Mouse (Mus musculus): Measurements from ENCODE around the gene Rec114. TPM values are rescaled to one million over a fixed set of nuclear protein-coding genes. Genes with fewer than 3 reads are reported as not detected.

The Rec114 gene
- total and polyA plus RNA-seq, 3 experiments: 2.1 TPM; not detected in 2

DNA sequence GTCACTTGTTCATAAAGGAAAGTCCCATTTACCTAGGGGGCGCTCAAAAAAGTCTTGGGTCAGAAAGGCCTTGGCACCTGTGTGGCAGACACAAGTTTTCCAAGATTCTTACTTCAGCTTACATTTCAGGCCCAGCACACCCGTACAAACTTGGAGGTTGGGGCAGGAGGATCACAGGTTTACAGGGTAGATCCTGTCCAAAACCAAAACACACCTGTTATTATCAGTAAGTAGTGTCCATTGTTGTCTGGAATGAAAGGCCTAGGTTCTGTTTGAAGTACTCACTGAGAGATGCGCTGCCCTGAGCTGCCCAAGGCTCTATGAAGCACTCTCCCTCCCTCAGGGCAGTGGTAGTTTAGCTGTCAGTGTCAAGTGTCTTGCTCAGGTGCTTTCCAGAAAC lies 84.4 kb downstream of the Rec114 start:
- TF ChIP-seq CTCF (IDR thresholded peaks at IDR 0.05; ENCODE audit: low read depth, low read length) (no peak), POLR2AphosphoS5 (IDR thresholded peaks at IDR 0.05; ENCODE audit: insufficient replicate concordance, low read depth, low read length) (no peak), GATA1 (IDR thresholded peaks at IDR 0.05; ENCODE audit: borderline replicate concordance, low read length) (no peak), TAL1 (conservative IDR thresholded peaks at IDR 0.05; ENCODE audit: low read depth, low read length) (no peak)
- no peak for DNase-seq (ENCODE audit: low spot score)
- Histone ChIP-seq H3K4me1 (ENCODE audit: insufficient read depth, low read depth, low read length) (peaks cover 80% of the 10 kb centered on the region), H3K36me3 (replicated peaks) (peaks cover 73% of the 10 kb centered on the region), H3K27me3 (ENCODE audit: insufficient read depth, low read length) (no peaks in the 10 kb centered on the region), H3K9me3 (replicated peaks) (no peaks in the 10 kb centered on the region), H3K4me3 (ENCODE audit: low read depth, low read length) (peak overlapping the region; percentile 7; the same call in 1 of the 2 replicates)
- no peak for ATAC-seq (ENCODE audit: extremely low read depth, insufficient number of reproducible peaks, low FRiP score, poor library complexity, severe bottlenecking)

DNA sequence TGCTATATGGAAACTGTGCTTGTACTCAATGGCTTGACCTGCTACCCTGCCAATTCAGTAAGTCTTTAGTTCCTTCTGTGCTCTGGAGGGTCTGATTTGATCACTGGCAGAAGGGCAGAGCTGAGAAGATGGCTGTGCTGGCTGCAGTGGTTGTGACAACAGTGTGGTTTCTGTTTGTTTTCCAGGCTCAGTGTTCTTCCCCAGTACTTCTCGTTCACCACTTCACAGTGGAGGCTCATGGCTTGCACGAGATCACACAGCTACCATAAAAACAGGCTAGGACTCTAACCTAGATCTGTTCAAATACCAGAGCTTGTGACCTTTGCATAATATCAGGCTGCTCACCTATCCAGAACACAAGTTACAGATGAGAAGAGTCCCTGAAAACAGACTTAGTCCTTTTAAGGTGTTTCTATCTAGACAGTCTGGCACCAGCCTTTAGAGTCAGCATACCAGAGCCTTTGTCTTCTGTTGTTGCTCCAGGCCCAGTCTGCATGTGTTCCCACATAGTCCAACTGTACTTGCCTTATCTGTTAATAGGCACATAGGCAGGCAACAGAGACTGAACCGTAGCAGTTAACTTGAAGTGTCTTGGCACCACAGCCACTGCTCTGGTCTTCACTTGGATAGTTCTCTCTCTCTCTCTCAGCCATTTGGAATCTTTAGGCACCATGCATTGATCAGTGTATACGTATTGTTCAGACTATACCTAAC lies 85.0 kb downstream of the Rec114 start:
- no peak for ATAC-seq (ENCODE audit: extremely low read depth, insufficient number of reproducible peaks, low FRiP score, poor library complexity, severe bottlenecking)

GRCm38 (mm10) chr9:58657735-58658512 lies 85.8 kb downstream of the Rec114 start:
- Histone ChIP-seq H3K36me3 (replicated peaks) (peaks cover 70% of the 10 kb centered on the region), H3K27me3 (ENCODE audit: insufficient read depth, low read length) (no peaks in the 10 kb centered on the region), H3K4me1 (ENCODE audit: insufficient read depth, low read depth, low read length) (peaks cover 77% of the 10 kb centered on the region), H3K4me3 (ENCODE audit: low read depth, low read length) (no peak overlapping the region; the same call in 1 of the 2 replicates), H3K9me3 (replicated peaks) (no peaks in the 10 kb centered on the region)
- TF ChIP-seq TAL1 (conservative IDR thresholded peaks at IDR 0.05; ENCODE audit: low read depth, low read length) (peak; percentile 97), POLR2AphosphoS5 (IDR thresholded peaks at IDR 0.05; ENCODE audit: insufficient replicate concordance, low read depth, low read length) (no peak)
- peak; percentile 63 for DNase-seq (ENCODE audit: low spot score)
- ATAC-seq (ENCODE audit: extremely low read depth, insufficient number of reproducible peaks, low FRiP score, poor library complexity, severe bottlenecking): peak; percentile 82

More for the DNA sequence above, 85.0 kb downstream of the Rec114 start:
- TF ChIP-seq TAL1 (conservative IDR thresholded peaks at IDR 0.05; ENCODE audit: low read depth, low read length): no peak
- no peak for TF ChIP-seq CTCF (IDR thresholded peaks at IDR 0.05; ENCODE audit: low read depth, low read length)
- no peak for TF ChIP-seq GATA1 (IDR thresholded peaks at IDR 0.05; ENCODE audit: borderline replicate concordance, low read length)
- no peak for TF ChIP-seq POLR2AphosphoS5 (IDR thresholded peaks at IDR 0.05; ENCODE audit: insufficient replicate concordance, low read depth, low read length)
- no peak for TF ChIP-seq GATA2 (IDR thresholded peaks at IDR 0.05; ENCODE audit: borderline replicate concordance, low read depth, low read length)
- Histone ChIP-seq H3K4me1 (ENCODE audit: insufficient read depth, low read depth, low read length) (peaks cover 81% of the 10 kb centered on the region), H3K27me3 (ENCODE audit: insufficient read depth, low read length) (no peaks in the 10 kb centered on the region), H3K36me3 (replicated peaks) (peaks cover 69% of the 10 kb centered on the region), H3K4me3 (ENCODE audit: low read depth, low read length) (no peak overlapping the region), H3K9me3 (replicated peaks) (no peaks in the 10 kb centered on the region)
- DNase-seq (ENCODE audit: low spot score): peak; percentile 16

DNA sequence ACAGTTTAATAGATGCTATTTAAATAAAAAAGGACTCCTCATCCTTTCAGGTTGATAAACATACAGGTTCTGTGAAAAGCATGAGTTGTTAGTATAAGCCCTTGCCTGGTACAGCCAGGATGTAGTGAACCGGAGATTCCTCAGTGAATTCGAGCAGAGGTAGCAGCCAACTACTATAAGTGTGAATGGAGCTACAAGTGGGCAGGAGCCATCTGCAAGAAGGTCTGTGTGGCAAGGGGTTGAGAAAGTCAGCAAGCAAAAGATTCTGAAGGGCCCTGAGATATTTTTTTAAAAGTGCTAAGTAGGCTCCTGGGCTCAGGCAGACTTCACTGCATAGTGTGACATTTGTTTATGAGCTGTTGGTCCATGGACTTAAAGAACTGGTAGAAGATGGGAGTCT lies 86.9 kb downstream of the Rec114 start:
- ATAC-seq (ENCODE audit: extremely low read depth, insufficient number of reproducible peaks, low FRiP score, poor library complexity, severe bottlenecking) (no peak), DNase-seq (ENCODE audit: low spot score) (no peak)
- no peaks in the 10 kb centered on the region for H3K9me3 ChIP-seq (replicated peaks)
- peaks cover 67% of the 10 kb centered on the region for H3K4me1 ChIP-seq (ENCODE audit: insufficient read depth, low read depth, low read length)
- H3K4me3 ChIP-seq (ENCODE audit: low read depth, low read length): no peak overlapping the region; the same call in 1 of the 2 replicates
- no peak for TF ChIP-seq GATA1 (IDR thresholded peaks at IDR 0.05; ENCODE audit: borderline replicate concordance, low read length)
- TF ChIP-seq POLR2AphosphoS5 (IDR thresholded peaks at IDR 0.05; ENCODE audit: insufficient replicate concordance, low read depth, low read length): no peak
- no peak for TF ChIP-seq TAL1 (conservative IDR thresholded peaks at IDR 0.05; ENCODE audit: low read depth, low read length)
- no peak for TF ChIP-seq CTCF (IDR thresholded peaks at IDR 0.05; ENCODE audit: low read depth, low read length)
- H3K27me3 ChIP-seq (ENCODE audit: insufficient read depth, low read length): no peaks in the 10 kb centered on the region
- H3K36me3 ChIP-seq (replicated peaks): peaks cover 62% of the 10 kb centered on the region

- Histone ChIP-seq H3K36me3 (replicated peaks) (peaks cover 63% of the 10 kb centered on the region), H3K27me3 (ENCODE audit: insufficient read depth, low read length) (no peaks in the 10 kb centered on the region), H3K9me3 (replicated peaks) (no peaks in the 10 kb centered on the region), H3K4me1 (ENCODE audit: insufficient read depth, low read depth, low read length) (peaks cover 67% of the 10 kb centered on the region), H3K4me3 (ENCODE audit: low read depth, low read length) (no peak overlapping the region)
- DNase-seq (ENCODE audit: low spot score) (no peak), ATAC-seq (ENCODE audit: extremely low read depth, insufficient number of reproducible peaks, low FRiP score, poor library complexity, severe bottlenecking) (no peak)
- TF ChIP-seq TAL1 (conservative IDR thresholded peaks at IDR 0.05; ENCODE audit: low read depth, low read length) (no peak), CTCF (IDR thresholded peaks at IDR 0.05; ENCODE audit: low read depth, low read length) (peak; percentile 22; the same call in 1 of the 2 replicates), POLR2AphosphoS5 (IDR thresholded peaks at IDR 0.05; ENCODE audit: insufficient replicate concordance, low read depth, low read length) (no peak), GATA1 (IDR thresholded peaks at IDR 0.05; ENCODE audit: borderline replicate concordance, low read length) (no peak), GATA2 (IDR thresholded peaks at IDR 0.05; ENCODE audit: borderline replicate concordance, low read depth, low read length) (no peak)
These were observed 87.4 kb downstream of the Rec114 start for GRCm38 (mm10) chr9:58656396-58656795.

GRCm38 (mm10) chr9:58654494-58654893 lies 89.3 kb downstream of the Rec114 start:
- Histone ChIP-seq H3K36me3 (replicated peaks) (peaks cover 61% of the 10 kb centered on the region), H3K4me1 (ENCODE audit: insufficient read depth, low read depth, low read length) (peaks cover 55% of the 10 kb centered on the region), H3K27me3 (ENCODE audit: insufficient read depth, low read length) (no peaks in the 10 kb centered on the region), H3K4me3 (ENCODE audit: low read depth, low read length) (no peak overlapping the region), H3K9me3 (replicated peaks) (no peaks in the 10 kb centered on the region)
- no peak for TF ChIP-seq GATA1 (IDR thresholded peaks at IDR 0.05; ENCODE audit: borderline replicate concordance, low read length)
- no peak for TF ChIP-seq GATA2 (IDR thresholded peaks at IDR 0.05; ENCODE audit: borderline replicate concordance, low read depth, low read length)
- no peak for TF ChIP-seq POLR2AphosphoS5 (IDR thresholded peaks at IDR 0.05; ENCODE audit: insufficient replicate concordance, low read depth, low read length)
- no peak for TF ChIP-seq TAL1 (conservative IDR thresholded peaks at IDR 0.05; ENCODE audit: low read depth, low read length)
- no peak for TF ChIP-seq CTCF (IDR thresholded peaks at IDR 0.05; ENCODE audit: low read depth, low read length)
- no peak for DNase-seq (ENCODE audit: low spot score)
- no peak for ATAC-seq (ENCODE audit: extremely low read depth, insufficient number of reproducible peaks, low FRiP score, poor library complexity, severe bottlenecking)

Data from G1E (cell line).